ENCODE assay signal across 9 mouse cellular contexts in the genomic region with DNA sequence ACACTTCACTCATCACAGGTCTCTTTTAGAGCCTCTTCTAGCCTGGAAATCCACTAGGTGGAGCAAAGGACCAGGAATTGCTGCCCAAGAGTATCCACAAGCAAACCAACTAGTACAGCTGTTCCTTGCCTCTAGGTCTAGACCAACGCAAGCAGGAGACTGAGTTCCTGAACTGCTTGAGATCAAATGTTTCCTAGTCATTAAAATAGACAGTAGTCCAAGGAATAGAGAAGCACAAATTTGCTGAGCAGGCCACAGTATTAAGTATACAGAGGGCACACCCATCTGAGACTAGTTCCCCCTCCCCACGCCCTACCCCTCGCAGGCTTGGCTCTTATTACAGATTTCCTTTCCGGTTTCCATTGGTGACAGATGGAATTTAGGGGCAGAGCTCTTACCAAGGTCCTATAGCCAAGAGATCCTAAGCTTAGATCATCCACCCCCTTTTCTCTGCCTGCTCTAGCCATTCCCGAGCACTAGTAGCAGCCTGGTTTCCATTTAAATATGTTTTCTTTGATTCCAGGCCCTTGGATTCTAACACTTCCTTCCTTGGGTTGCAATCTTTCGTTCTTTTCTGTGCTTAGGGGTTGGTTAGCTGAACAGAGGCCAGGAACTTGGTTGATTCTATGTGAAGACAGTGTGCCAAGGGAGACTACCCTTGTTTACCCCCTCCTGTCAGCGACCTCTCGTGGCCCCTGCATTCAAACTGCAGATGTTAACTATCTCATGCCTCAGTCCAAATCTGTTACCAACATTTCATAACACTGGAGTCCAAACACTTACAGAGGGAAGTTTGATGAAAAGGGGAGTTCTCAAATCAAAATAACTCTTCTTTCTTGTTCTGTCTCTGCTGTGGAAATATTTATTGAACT. TPM values are rescaled to one million over a fixed set of nuclear protein-coding genes. Genes with fewer than 3 reads are reported as not detected.
DNase-seq lines count a peak whose midpoint lies in the region; ATAC-seq and TF ChIP-seq lines count a peak whose summit lies in the region.
"Had no signal": no experiment of that assay in that cellular context is flagged by ENCODE, and none has a peak within 500 bp of the region (broad histone marks: within the 10 kb centered on the region; RNA-seq: fewer than 3 reads in every experiment).

No protein-coding gene starts in this region.

- no peak for ATAC-seq in stomach, postnatal 0 days (ENCODE audit: low FRiP score, low TSS enrichment)

- H3K4me3 ChIP-seq in gastrocnemius, adult 2 months = peak overlapping the region; percentile 34
- H3K4me3 ChIP-seq in E14TG2a.4 (replicated peaks; ENCODE audit: low read length) = no peak overlapping the region
- no peak overlapping the region for H3K4me3 ChIP-seq in lung, adult 2 months (replicated peaks; ENCODE audit: extremely low read depth, low read depth, low read length)
- H3K4me3 ChIP-seq in stomach, postnatal 0 days (ENCODE audit: low read depth, low read length) = no peak overlapping the region

- no peak overlapping the region for H3K4me2 ChIP-seq in stomach, postnatal 0 days (replicated peaks; ENCODE audit: low read depth)

- H3K4me1 ChIP-seq in E14TG2a.4 (replicated peaks; ENCODE audit: low read depth, low read length) = peaks cover 28% of the 10 kb centered on the region
- H3K4me1 ChIP-seq in lung, adult 2 months (ENCODE audit: control insufficient read depth, insufficient read depth, low read length) = peaks cover 5% of the 10 kb centered on the region; the same call in 1 of the 2 replicates
- 0 out of 2 replicates have a peak, but pooled peaks cover 3% of the 10 kb centered on the region for H3K4me1 ChIP-seq in stomach, postnatal 0 days (replicated peaks; ENCODE audit: control insufficient read depth, insufficient read depth)

- H3K27ac ChIP-seq in gastrocnemius, adult 2 months = peak overlapping the region; percentile 54
- H3K27ac ChIP-seq in stomach, postnatal 0 days (replicated peaks) = no peak overlapping the region

- TF ChIP-seq CTCF in gastrocnemius, adult 2 months (IDR thresholded peaks at IDR 0.05) = peak; percentile 65
- TF ChIP-seq CTCF in E14TG2a.4 (conservative IDR thresholded peaks at IDR 0.05; ENCODE audit: low read length) = 0 out of 2 replicates have a peak, but pooled peaks have one; percentile 7
- 0 out of 2 replicates have a peak, but pooled peaks have one; percentile 25 for TF ChIP-seq CTCF in lung, adult 2 months (IDR thresholded peaks at IDR 0.05; ENCODE audit: insufficient read depth, low read length)
- TF ChIP-seq CTCF in stomach, postnatal 0 days (IDR thresholded peaks at IDR 0.05; ENCODE audit: low read depth) = peak; percentile 75

- H3K27me3 ChIP-seq in E14TG2a.4 (ENCODE audit: insufficient read depth, low read length) = no peaks in the 10 kb centered on the region
- no peaks in the 10 kb centered on the region for H3K27me3 ChIP-seq in stomach, postnatal 0 days (ENCODE audit: control insufficient read depth, insufficient read depth, low read length)

- peak; percentile 47 for DNase-seq in gastrocnemius, adult 2 months
- no peak for DNase-seq in gastrocnemius, postnatal 10 days
- DNase-seq in embryo, embryonic 10 days (ENCODE audit: low spot score) = peak; percentile 65
- DNase-seq in heart, postnatal 4 days = peak; percentile 47
- peak; percentile 13 for DNase-seq in lung, adult 2 months
- DNase-seq in stomach, postnatal 0 days (ENCODE audit: low spot score) = peak; percentile 26
- no peak for DNase-seq in urinary bladder, postnatal 14 days (ENCODE audit: low spot score)

- H3K9ac ChIP-seq in stomach, postnatal 0 days (ENCODE audit: low read length) = no peak overlapping the region

- no peak for TF ChIP-seq POLR2A in lung, adult 2 months (IDR thresholded peaks at IDR 0.05; ENCODE audit: borderline replicate concordance, extremely low read depth, low read depth, low read length)

- intact Hi-C loops in gastrocnemius, adult 2 months (cut with DNase I) = no loop called here

- WGBS in lung, adult 2 months = 33% methylated on average over 8 of the region's 8 CpGs
- WGBS in stomach, postnatal 0 days = 28% methylated on average over 8 of the region's 8 CpGs

- H3K9me3 ChIP-seq in E14TG2a.4 (ENCODE audit: low read length) = no peaks in the 10 kb centered on the region
- no peaks in the 10 kb centered on the region for H3K9me3 ChIP-seq in stomach, postnatal 0 days (ENCODE audit: control insufficient read depth, low read length)

- TF ChIP-seq EP300 in stomach, postnatal 0 days (optimal IDR thresholded peaks at IDR 0.05) = no peak

- no peaks in the 10 kb centered on the region for H3K36me3 ChIP-seq in E14TG2a.4 (ENCODE audit: insufficient read depth, low read length)
- H3K36me3 ChIP-seq in stomach, postnatal 0 days (ENCODE audit: control insufficient read depth, insufficient read depth, low read length) = no peaks in the 10 kb centered on the region

RNA-seq across cellular contexts. Expression of gene Fam72a, which starts 21.0 kb away (rescaled TPM):
- under 1 TPM; 0.20 to 0.31 TPM for total RNA-seq in gastrocnemius, adult 2 months (2021)
- 1 to 10 TPM; 1.0 to 1.4 TPM for total RNA-seq in gastrocnemius, postnatal 10 days (2021)
- 1 to 10 TPM; 1.2 to 1.8 TPM for total RNA-seq in heart, postnatal 4 days (2021)
- polyA plus RNA-seq in lung, adult 2 months (2012; rRNA removed) = 0.20 and 0.38 TPM in 2 replicates
- polyA plus RNA-seq in stomach, postnatal 0 days (2015; fragmentation: Nextera tagmentation; extraction: Ambion mirVana) = 1.3 and 1.5 TPM in 2 replicates

RNA-seq across cellular contexts. Expression of gene Srgap2, which starts 21.6 kb away (rescaled TPM):
- 10 to 100 TPM; 10.1 to 12.2 TPM for total RNA-seq in gastrocnemius, adult 2 months (2021)
- 10 to 100 TPM; 43.7 to 53.7 TPM for total RNA-seq in gastrocnemius, postnatal 10 days (2021)
- total RNA-seq in heart, postnatal 4 days (2021) = 10 to 100 TPM; 34.2 to 40.4 TPM
- polyA plus RNA-seq in lung, adult 2 months (2012; rRNA removed) = 25.6 and 34.8 TPM in 2 replicates
- 7.7 and 9.1 TPM in 2 replicates for polyA plus RNA-seq in stomach, postnatal 0 days (2015; fragmentation: Nextera tagmentation; extraction: Ambion mirVana)

RNA-seq across cellular contexts. Expression of gene Avpr1b, which starts 50.3 kb away (rescaled TPM):
- total RNA-seq in gastrocnemius, adult 2 months (2021) = not detected
- not detected for total RNA-seq in gastrocnemius, postnatal 10 days (2021)
- total RNA-seq in heart, postnatal 4 days (2021) = not detected
- polyA plus RNA-seq in lung, adult 2 months (2012; rRNA removed) = not detected in 2 replicates
- polyA plus RNA-seq in stomach, postnatal 0 days (2015; fragmentation: Nextera tagmentation; extraction: Ambion mirVana) = 0.02 and 0.04 TPM in 2 replicates
- polyA plus RNA-seq: intestine, embryonic 14.5 days had no signal

Comparison
In these comparisons a context has a peak if more than half of its experiments do, and no peak if none do; other contexts are left out.
1. DNase-seq: peak in gastrocnemius, adult 2 months (single experiment), embryo, embryonic 10 days (single experiment), heart, postnatal 4 days (single experiment), lung, adult 2 months (single experiment) and stomach, postnatal 0 days (single experiment); none in gastrocnemius, postnatal 10 days (single experiment) and urinary bladder, postnatal 14 days (single experiment).
2. CTCF ChIP-seq: peak in every context shown above with its lines; median percentile 75 in stomach, postnatal 0 days; 65 in gastrocnemius, adult 2 months; 25 in lung, adult 2 months; 7 in E14TG2a.4.